Mouse (Mus musculus) cerebellum, adult 2 months (tissue): Measurements from ENCODE around the gene Gsn.

ENCODE experiments used
- CTCF ChIP-seq: fragments of 200-500 bp; IDR thresholded peaks from 2 replicates; pipeline ENCODE4 v1.5.1; 2011; ENCODE audit warnings: low read depth, mild to moderate bottlenecking, control low read depth, low read length, moderate library complexity, borderline replicate concordance; ENCODE audit not compliant: insufficient read depth
- POLR2A ChIP-seq: fragments of 200-500 bp; IDR thresholded peaks from 2 replicates; pipeline ENCODE4 v1.6.1; 2011; ENCODE audit warnings: low read length, control low read depth, borderline replicate concordance; ENCODE audit not compliant: insufficient read depth

- TF ChIP-seq CTCF (no peak), POLR2A (no peak)
Observed at GRCm38 (mm10) chr2:35322404-35323164, 66.4 kb downstream of the Gsn start.
